Mouse (Mus musculus) CH12.LX (cell line): Measurements from ENCODE around the gene Creb3. TPM values are rescaled to one million over a fixed set of nuclear protein-coding genes. Genes with fewer than 3 reads are reported as not detected.

Experiments
- DNase-seq: peaks from one replicate; pipeline ENCODE4 v3.0.0-alpha.2; 2013; ENCODE audit errors: extremely low read depth
- H3K27ac ChIP-seq: 2 replicates; pipeline ENCODE4 v1.5.1; 2012; ENCODE audit warnings: low read depth, mild to moderate bottlenecking, control low read depth, moderate library complexity; ENCODE audit not compliant: insufficient read depth
- H3K27me3 ChIP-seq: replicated peaks from 2 replicates; pipeline ENCODE3; 2012; ENCODE audit warnings: inconsistent platforms
- H3K36me3 ChIP-seq, 2 experiments: replicated peaks in 1 of 2; 2 replicates each; pipeline versions ENCODE3 to v1.6.1; 2012; ENCODE audit warnings: inconsistent platforms in 1 of 2, low read length in 1 of 2, mild to moderate bottlenecking in 1 of 2, mixed read lengths in 1 of 2, moderate library complexity in 1 of 2; ENCODE audit not compliant: control insufficient read depth in 1 of 2, insufficient read depth in 1 of 2
- H3K4me1 ChIP-seq, 2 experiments: 2 replicates each; pipeline ENCODE4 v1.6.1; 2012; ENCODE audit warnings: inconsistent platforms in 1 of 2, moderate library complexity in 1 of 2; ENCODE audit not compliant: insufficient read depth in 2 of 2, control insufficient read depth in 1 of 2
- H3K4me2 ChIP-seq: 2 replicates; pipeline ENCODE4 v1.6.1; 2012; ENCODE audit warnings: low read depth, mild to moderate bottlenecking, control low read depth; ENCODE audit not compliant: poor library complexity, insufficient read depth, severe bottlenecking
- H3K4me3 ChIP-seq, 3 experiments: fragments of 150-350 bp in 1 of 3; sonication (generic) in 1 of 3; replicated peaks in 1 of 3; 2 replicates each; pipeline versions ENCODE3 to v1.5.1; 2011 to 2012; ENCODE audit warnings: low read depth in 2 of 3, low read length in 2 of 3, mild to moderate bottlenecking in 2 of 3, moderate library complexity in 2 of 3, control low read depth in 1 of 3, improper control_type of control experiment in 1 of 3, inconsistent platforms in 1 of 3, mixed read lengths in 1 of 3; ENCODE audit not compliant: poor library complexity in 1 of 3
- H3K79me2 ChIP-seq: replicated peaks from 2 replicates; pipeline ENCODE4 v1.6.1; 2012; ENCODE audit warnings: mild to moderate bottlenecking, moderate library complexity; ENCODE audit not compliant: control insufficient read depth, poor library complexity, insufficient read depth, severe bottlenecking; ENCODE audit errors: extremely low read depth
- H3K9ac ChIP-seq: 2 replicates; pipeline ENCODE4 v1.6.1; 2012; ENCODE audit warnings: low read depth, mild to moderate bottlenecking, control low read depth, moderate library complexity; ENCODE audit not compliant: insufficient read depth
- H3K9me3 ChIP-seq: replicated peaks from 2 replicates; pipeline ENCODE3; 2012; ENCODE audit warnings: low read length, inconsistent platforms, mixed read lengths
- BHLHE40 ChIP-seq: IDR thresholded peaks from 2 replicates; pipeline ENCODE4 v1.6.1; 2011; ENCODE audit warnings: mild to moderate bottlenecking, low read depth, low read length, improper control_type of control experiment
- CHD1 ChIP-seq: IDR thresholded peaks from 2 replicates; pipeline ENCODE4 v1.6.1; 2012; ENCODE audit warnings: low read depth, low read length, improper control_type of control experiment, inconsistent platforms
- CHD2 ChIP-seq: IDR thresholded peaks from 2 replicates; pipeline ENCODE4 v1.6.1; 2011; ENCODE audit warnings: low read length, improper control_type of control experiment
- CTCF ChIP-seq, 2 experiments: IDR thresholded peaks in 1 of 2; conservative IDR thresholded peaks in 1 of 2; 2 replicates each; pipeline ENCODE4 v1.5.1; 2011 to 2012; ENCODE audit warnings: low read depth in 2 of 2, low read length in 2 of 2, improper control_type of control experiment in 1 of 2, inconsistent platforms in 1 of 2, mild to moderate bottlenecking in 1 of 2, moderate library complexity in 1 of 2
- E2F4 ChIP-seq: IDR thresholded peaks from 2 replicates; pipeline ENCODE4 v1.6.1; 2011; ENCODE audit warnings: low read depth, low read length, improper control_type of control experiment; ENCODE audit not compliant: insufficient replicate concordance
- ELF1 ChIP-seq: IDR thresholded peaks from 2 replicates; pipeline ENCODE4 v1.6.1; 2014; ENCODE audit warnings: low read depth, mild to moderate bottlenecking, inconsistent platforms, low read length, improper control_type of control experiment
- EP300 ChIP-seq: IDR thresholded peaks from 2 replicates; pipeline ENCODE4 v1.6.1; 2011; ENCODE audit warnings: low read length, improper control_type of control experiment
- ETS1 ChIP-seq: conservative IDR thresholded peaks from 2 replicates; pipeline ENCODE4 v1.6.1; 2012; ENCODE audit warnings: low read depth, mild to moderate bottlenecking, inconsistent platforms, low read length, improper control_type of control experiment, moderate library complexity
- GABPA ChIP-seq: IDR thresholded peaks from 2 replicates; pipeline ENCODE4 v1.6.1; 2012; ENCODE audit warnings: low read depth, low read length, improper control_type of control experiment, inconsistent platforms; ENCODE audit not compliant: insufficient replicate concordance
- HCFC1 ChIP-seq: IDR thresholded peaks from 2 replicates; pipeline ENCODE4 v1.6.1; 2012; ENCODE audit warnings: low read depth, mild to moderate bottlenecking, inconsistent platforms, low read length, improper control_type of control experiment
- IRF4 ChIP-seq: IDR thresholded peaks from 2 replicates; pipeline ENCODE4 v1.6.1; 2014; ENCODE audit warnings: low read depth, mild to moderate bottlenecking, inconsistent platforms, low read length, improper control_type of control experiment
- JUN ChIP-seq: IDR thresholded peaks from 2 replicates; pipeline ENCODE4 v1.6.1; 2011; ENCODE audit warnings: low read depth, mild to moderate bottlenecking, low read length, improper control_type of control experiment, moderate library complexity; ENCODE audit not compliant: insufficient read depth
- JUND ChIP-seq: conservative IDR thresholded peaks from 2 replicates; pipeline ENCODE4 v1.6.1; 2011; ENCODE audit warnings: low read depth, low read length, improper control_type of control experiment
- KAT2A ChIP-seq: IDR thresholded peaks from 2 replicates; pipeline ENCODE4 v1.6.1; 2012; ENCODE audit warnings: low read length, improper control_type of control experiment, inconsistent platforms; ENCODE audit not compliant: insufficient replicate concordance
- MAFK ChIP-seq: IDR thresholded peaks from 2 replicates; pipeline ENCODE4 v1.6.1; 2011; ENCODE audit warnings: low read length, improper control_type of control experiment; ENCODE audit not compliant: insufficient replicate concordance
- MAX ChIP-seq: IDR thresholded peaks from 2 replicates; pipeline ENCODE4 v1.6.1; 2011; ENCODE audit warnings: low read length, improper control_type of control experiment
- MAZ ChIP-seq: IDR thresholded peaks from 2 replicates; pipeline ENCODE4 v1.6.1; 2012; ENCODE audit warnings: low read depth, mild to moderate bottlenecking, inconsistent platforms, low read length, improper control_type of control experiment, moderate library complexity
- MEF2A ChIP-seq: IDR thresholded peaks from 2 replicates; pipeline ENCODE4 v1.6.1; 2014; ENCODE audit warnings: low read depth, mild to moderate bottlenecking, inconsistent platforms, low read length, improper control_type of control experiment, borderline replicate concordance
- MXI1 ChIP-seq: IDR thresholded peaks from 2 replicates; pipeline ENCODE4 v1.6.1; 2011; ENCODE audit warnings: mild to moderate bottlenecking, low read depth, low read length, improper control_type of control experiment
- MYC ChIP-seq: IDR thresholded peaks from 2 replicates; pipeline ENCODE4 v1.6.1; 2011; ENCODE audit warnings: low read depth, mild to moderate bottlenecking, improper control_type of control experiment, low read length
- NELFE ChIP-seq: IDR thresholded peaks from 2 replicates; pipeline ENCODE4 v1.6.1; 2011; ENCODE audit warnings: low read depth, low read length, improper control_type of control experiment
- NRF1 ChIP-seq: IDR thresholded peaks from 2 replicates; pipeline ENCODE4 v1.6.1; 2014; ENCODE audit warnings: low read depth, mild to moderate bottlenecking, inconsistent platforms, low read length, improper control_type of control experiment, moderate library complexity
- PAX5 ChIP-seq: IDR thresholded peaks from 2 replicates; pipeline ENCODE4 v1.6.1; 2012; ENCODE audit warnings: low read length, inconsistent platforms, mixed read lengths
- POLR2A ChIP-seq: IDR thresholded peaks from 2 replicates; pipeline ENCODE4 v1.6.1; 2011; ENCODE audit warnings: low read depth, mild to moderate bottlenecking, improper control_type of control experiment, low read length
- POLR2AphosphoS2 ChIP-seq: IDR thresholded peaks from 2 replicates; pipeline ENCODE4 v1.6.1; 2011; ENCODE audit warnings: low read depth, low read length, improper control_type of control experiment
- RAD21 ChIP-seq: IDR thresholded peaks from 2 replicates; pipeline ENCODE4 v1.6.1; 2011; ENCODE audit warnings: low read depth, mild to moderate bottlenecking, low read length, improper control_type of control experiment, moderate library complexity
- RCOR1 ChIP-seq: conservative IDR thresholded peaks from 2 replicates; pipeline ENCODE4 v1.6.1; 2012; ENCODE audit warnings: low read depth, mild to moderate bottlenecking, inconsistent platforms, low read length, improper control_type of control experiment
- SIN3A ChIP-seq: IDR thresholded peaks from 2 replicates; pipeline ENCODE4 v1.6.1; 2012; ENCODE audit warnings: low read length, improper control_type of control experiment, inconsistent platforms
- SMC3 ChIP-seq: IDR thresholded peaks from 2 replicates; pipeline ENCODE4 v1.6.1; 2011; ENCODE audit warnings: low read depth, low read length, improper control_type of control experiment
- TBP ChIP-seq: conservative IDR thresholded peaks from 2 replicates; pipeline ENCODE4 v1.6.1; 2011; ENCODE audit warnings: low read depth, low read length, improper control_type of control experiment
- TCF12 ChIP-seq: IDR thresholded peaks from 2 replicates; pipeline ENCODE4 v1.6.1; 2014; ENCODE audit warnings: low read depth, mild to moderate bottlenecking, inconsistent platforms, low read length, improper control_type of control experiment
- UBTF ChIP-seq: IDR thresholded peaks from 2 replicates; pipeline ENCODE4 v1.6.1; 2012; ENCODE audit warnings: low read depth, mild to moderate bottlenecking, inconsistent platforms, low read length, improper control_type of control experiment, moderate library complexity
- USF1 ChIP-seq: IDR thresholded peaks from 2 replicates; pipeline ENCODE4 v1.6.1; 2014; ENCODE audit warnings: low read depth, mild to moderate bottlenecking, inconsistent platforms, low read length, improper control_type of control experiment
- USF2 ChIP-seq: conservative IDR thresholded peaks from 2 replicates; pipeline ENCODE4 v1.6.1; 2011; ENCODE audit warnings: low read depth, low read length, improper control_type of control experiment
- ZC3H11A ChIP-seq: IDR thresholded peaks from 2 replicates; pipeline ENCODE4 v1.6.1; 2012; ENCODE audit warnings: low read depth, mild to moderate bottlenecking, inconsistent platforms, low read length, improper control_type of control experiment
- ZKSCAN1 ChIP-seq: IDR thresholded peaks from 2 replicates; pipeline ENCODE4 v1.6.1; 2012; ENCODE audit warnings: low read depth, inconsistent platforms, low read length, improper control_type of control experiment, borderline replicate concordance
- ZMIZ1 ChIP-seq: IDR thresholded peaks from 2 replicates; pipeline ENCODE4 v1.6.1; 2012; ENCODE audit warnings: low read depth, mild to moderate bottlenecking, inconsistent platforms, low read length, improper control_type of control experiment
- ZNF384 ChIP-seq: IDR thresholded peaks from 2 replicates; pipeline ENCODE4 v1.6.1; 2012; ENCODE audit warnings: low read depth, low read length, improper control_type of control experiment, inconsistent platforms
- dilution Hi-C: fragments of 300-500 bp; cut with MboI; formaldehyde crosslinking; loops from 2 replicates; pipeline ENCODE4 v1.14.3; 2020; ENCODE audit warnings: low sequenced_read_pairs; ENCODE audit not compliant: extremely low pct_unique_long_range_greater_than_20kb, extremely low pct_ligation_motif_present
- in situ Hi-C: fragments of 300-500 bp; cut with MboI; formaldehyde crosslinking; loops from 3 replicates; pipeline ENCODE4 v1.14.3; 2019; ENCODE audit warnings: low sequenced_read_pairs, low pct_ligation_motif_present, low pct_unique_long_range_greater_than_20kb, mixed read lengths
- polyA plus RNA-seq: library from polyadenylated mRNA; unstranded; fragments of >175 nt; gene quantifications from 2 replicates; pipeline ENCODE4 v1.2.1, GENCODE M21; 2012; ENCODE audit warnings: low read depth; ENCODE audit not compliant: insufficient read length
- total RNA-seq, 2 experiments: library from RNA; depleted of rRNA; stranded (reverse); fragments of 300-350 nt in 1 of 2; fragments of >200 nt in 1 of 2; gene quantifications; 2 replicates each; pipeline ENCODE4 v1.2.3; 2012 to 2014

The Creb3 gene
- total and polyA plus RNA-seq, 3 experiments = 26.1 to 33.1 (median 32.9) TPM

GRCm38 (mm10) chr4:43578376-43579204 lies 16.5 kb downstream of the Creb3 start, which contains the start of the genes Rgp1 and Gba2:
Gene Rgp1 (plus strand): TSS chr4:43578715.
Gene Gba2 (minus strand): TSS chr4:43578873.
- H3K27me3 ChIP-seq = no peaks in the 10 kb centered on the region
- peaks cover 7% of the 10 kb centered on the region for H3K79me2 ChIP-seq
- in situ Hi-C loops = no loop called here
- peak within 1 kb of the TSS; percentile 85 for H3K4me2 ChIP-seq
- dilution Hi-C loops = no loop called here
- H3K9me3 ChIP-seq = no peaks in the 10 kb centered on the region
- peak within 1 kb of the TSS; percentile 73 to 80 (median 77) for H3K4me3 ChIP-seq
- H3K27ac ChIP-seq = peak within 1 kb of the TSS; percentile 9; the same call in 1 of the 2 replicates
- TF ChIP-seq ZC3H11A (no peak), UBTF (0 out of 2 replicates have a peak, but pooled peaks have one; percentile 38), TCF12 (peak; percentile 29), ZNF384 (no peak), ETS1 (0 out of 2 replicates have a peak, but pooled peaks have one; percentile 7), POLR2A (peak; percentile 81), TBP (0 out of 2 replicates have a peak, but pooled peaks have one; percentile 13), USF2 (no peak), HCFC1 (peak; percentile 79), SMC3 (no peak), RAD21 (no peak), E2F4 (no peak), ELF1 (peak; percentile 80), ZKSCAN1 (no peak), CHD2 (no peak), KAT2A (peak; percentile 65; the same call in 1 of the 2 replicates), BHLHE40 (peak; percentile 20; the same call in 1 of the 2 replicates), GABPA (no peak; the same call in 1 of the 2 replicates), ZMIZ1 (peak; percentile 70), USF1 (no peak), MAX (peak; percentile 61), JUND (no peak), MYC (0 out of 2 replicates have a peak, but pooled peaks have one; percentile 14), NRF1 (0 out of 2 replicates have a peak, but pooled peaks have one; percentile 14), MAZ (peak; percentile 70; the same call in 1 of the 2 replicates), EP300 (no peak), PAX5 (no peak), CHD1 (no peak), IRF4 (peak; percentile 61), MAFK (0 out of 2 replicates have a peak, but pooled peaks have one; percentile 9), CTCF (conservative IDR thresholded peaks at IDR 0.05 in 1 of 2, IDR thresholded peaks at IDR 0.05 in 1 of 2; ENCODE audit: low read depth in 2 of 2, low read length in 2 of 2) (no peak), JUN (no peak), SIN3A (peak; percentile 92), RCOR1 (no peak; the same call in 1 of the 2 replicates), NELFE (peak; percentile 87), POLR2AphosphoS2 (peak; percentile 53), MXI1 (peak; percentile 78; the same call in 1 of the 2 replicates), MEF2A (peak; percentile 14; the same call in 1 of the 2 replicates)
- H3K9ac ChIP-seq = peak within 1 kb of the TSS; percentile 63
- peaks cover 32 to 59% of the 10 kb centered on the region in 2 experiments for H3K36me3 ChIP-seq
- DNase-seq = peak; percentile 81
- H3K4me1 ChIP-seq = peaks cover 14 to 44% of the 10 kb centered on the region in 2 experiments
